Mouse (Mus musculus): ENCODE measurements at regions not wholly inside any gene's neighbourhood (a gene's known extent, or its start where the extent isn't known, plus 50 kb on each side); places are given as distances from the start of the nearest gene placed in this dataset.

GRCm38 (mm10) chr4:84184844-84185243 is 490.2 kb downstream of the Bnc2 start:
- TF ChIP-seq CTCF (IDR thresholded peaks at IDR 0.05; ENCODE audit: extremely low read depth, insufficient read length, insufficient replicate concordance, low read depth, low read length) = no peak
- no peak for TF ChIP-seq POLR2A (IDR thresholded peaks at IDR 0.05; ENCODE audit: low read depth, low read length)

All from small intestine, adult 2 months (tissue).